Mouse (Mus musculus): ENCODE results near the gene Park7.

Park7 gene

DNA sequence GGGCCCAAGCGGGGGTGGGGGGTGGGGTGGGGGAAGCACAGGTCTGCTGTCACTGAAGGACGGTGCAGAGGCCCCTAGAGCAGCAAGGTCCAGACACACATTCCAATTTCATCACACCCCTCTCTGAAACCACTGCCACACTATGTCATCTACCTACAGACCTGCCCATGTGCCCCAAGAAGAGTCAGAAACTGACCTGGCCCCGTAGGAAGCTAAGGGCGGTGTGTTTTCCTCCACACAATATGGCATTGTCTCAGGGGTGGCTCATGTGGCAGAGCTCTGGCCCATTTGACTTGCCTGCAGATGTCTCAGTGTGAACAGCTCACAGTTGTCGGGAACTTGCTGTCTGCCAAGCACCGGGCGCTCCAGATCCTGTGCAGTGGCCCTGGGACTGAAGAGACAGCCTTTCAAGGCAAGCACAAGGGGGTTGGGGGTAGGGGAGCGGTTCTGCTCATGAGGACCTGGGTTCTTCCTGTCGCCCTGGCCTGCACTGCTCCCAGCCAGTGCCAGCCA lies 42.0 kb downstream of the Park7 start:
- DNase-seq = peak; percentile 35 to 48

DNA sequence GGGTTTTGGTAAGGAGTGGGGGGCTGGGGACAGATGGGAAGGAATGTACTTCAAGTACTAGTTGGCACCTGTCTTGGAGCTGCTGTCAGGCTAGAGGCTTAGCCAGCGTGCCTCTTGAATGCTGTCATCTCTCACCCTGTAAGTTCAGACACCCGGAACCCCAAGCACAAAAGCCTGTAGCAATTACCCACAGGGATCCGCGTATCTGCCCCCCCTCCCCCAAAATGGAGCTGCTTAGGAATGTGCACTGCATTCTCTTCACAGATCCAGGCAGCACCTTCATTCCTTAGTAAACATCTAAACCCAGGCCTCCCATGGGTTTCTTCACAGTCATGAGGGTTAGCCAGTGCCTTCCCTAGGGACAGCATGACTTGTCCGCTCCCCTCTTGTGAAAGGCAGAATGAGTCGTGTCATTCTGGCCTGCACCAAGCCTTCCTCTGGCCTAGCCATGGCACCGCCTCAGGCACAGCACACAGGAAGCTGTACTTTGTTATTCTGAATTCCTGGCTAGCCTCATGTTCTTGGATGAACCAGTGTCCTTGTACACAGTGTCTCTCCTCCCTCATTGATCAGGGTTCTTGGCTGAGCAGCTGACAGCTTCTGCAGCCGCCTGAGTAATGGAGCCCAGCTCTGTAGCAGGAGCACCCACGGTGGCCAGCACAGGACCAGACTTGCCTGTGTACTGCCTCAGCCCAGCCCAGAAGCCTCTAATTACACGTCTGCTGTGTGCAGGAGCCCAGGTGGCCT lies 42.7 kb downstream of the Park7 start:
- DNase-seq = peak; percentile 41 to 61

DNA sequence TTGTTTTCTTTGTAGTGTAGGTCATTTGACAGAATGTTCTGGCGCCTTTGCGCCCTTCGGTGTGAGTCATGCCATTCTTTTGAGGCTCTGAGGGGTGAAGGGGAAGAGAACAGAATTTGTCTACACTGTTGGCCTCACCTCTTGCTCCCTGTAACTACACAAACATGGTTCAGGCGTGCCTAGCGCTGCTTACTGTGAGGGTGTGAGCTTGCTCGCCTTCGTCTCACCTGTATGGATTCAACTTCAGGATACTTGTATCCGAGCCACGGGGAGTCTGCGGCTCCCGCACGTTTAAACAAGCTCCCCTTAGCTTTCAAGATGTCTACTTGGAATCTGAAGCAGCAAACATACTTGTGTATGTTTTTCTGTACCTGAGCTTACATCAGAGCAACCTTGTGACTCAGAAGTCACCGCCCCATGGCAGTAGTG lies 43.3 kb downstream of the Park7 start:
- DNase-seq = peak; percentile 66 to 84

DNA sequence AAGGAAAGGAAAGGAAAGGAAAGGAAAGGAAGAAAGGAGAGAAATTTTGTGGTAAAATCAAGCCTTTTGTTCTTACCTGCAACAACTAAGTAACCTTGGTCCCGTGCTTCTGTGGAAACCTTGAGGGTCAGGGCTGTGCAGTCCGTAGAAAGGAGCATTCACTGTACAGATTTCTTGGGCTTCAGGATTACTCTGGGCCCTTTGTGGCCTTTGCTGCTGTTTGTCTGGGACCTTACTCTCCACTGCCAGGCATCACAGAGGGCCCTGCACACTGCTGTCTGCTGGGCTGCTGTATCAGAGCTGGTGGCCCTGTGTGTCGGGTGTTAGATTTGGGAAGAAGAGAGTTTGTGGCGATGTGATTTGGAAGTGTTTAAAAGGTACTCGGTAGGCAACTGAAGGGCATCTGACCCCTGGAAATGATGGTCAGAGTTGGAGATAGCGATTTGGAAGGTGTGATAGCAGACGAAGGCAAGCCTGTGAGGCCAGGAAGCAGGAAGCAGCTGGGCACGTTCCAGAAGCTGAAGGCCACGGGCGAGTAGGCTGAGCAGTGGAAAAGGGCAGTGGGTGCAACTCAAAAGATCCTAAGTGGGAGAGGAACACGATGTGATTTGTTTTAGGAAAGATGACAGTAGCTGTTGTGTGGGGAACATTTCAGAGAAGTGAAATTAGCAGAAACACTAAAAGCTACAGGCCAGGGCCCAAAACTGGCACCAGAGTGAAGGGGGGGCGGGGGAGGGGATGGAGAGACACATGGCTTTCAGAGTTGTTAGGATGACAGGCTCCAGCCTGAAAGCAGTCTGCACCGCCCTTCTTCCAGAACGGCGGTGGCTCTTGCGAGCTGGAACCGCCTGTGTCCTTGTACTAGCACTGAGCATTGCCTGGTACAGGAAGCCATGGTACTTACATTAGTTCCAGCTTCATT lies 44.7 kb downstream of the Park7 start:
- DNase-seq = no peak

DNA sequence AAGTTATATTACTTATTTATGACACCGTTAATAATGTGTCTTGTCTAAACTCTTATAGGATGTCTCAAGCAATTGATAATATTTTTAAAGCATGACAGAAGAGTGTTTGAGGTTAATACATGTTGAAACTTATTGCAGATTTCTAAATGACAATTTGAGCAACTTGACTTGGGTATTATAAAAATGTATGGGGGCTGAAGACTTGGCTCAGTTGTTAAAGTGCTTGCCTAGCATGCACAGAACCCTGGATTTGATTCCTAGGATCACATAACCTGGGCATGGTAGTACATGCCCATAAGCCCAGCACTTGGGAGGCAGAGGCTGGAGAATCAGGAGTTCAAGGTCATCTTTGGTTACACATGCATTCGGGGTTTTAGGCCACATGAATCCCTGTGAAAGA lies 45.4 kb downstream of the Park7 start:
- no peak for DNase-seq

DNA sequence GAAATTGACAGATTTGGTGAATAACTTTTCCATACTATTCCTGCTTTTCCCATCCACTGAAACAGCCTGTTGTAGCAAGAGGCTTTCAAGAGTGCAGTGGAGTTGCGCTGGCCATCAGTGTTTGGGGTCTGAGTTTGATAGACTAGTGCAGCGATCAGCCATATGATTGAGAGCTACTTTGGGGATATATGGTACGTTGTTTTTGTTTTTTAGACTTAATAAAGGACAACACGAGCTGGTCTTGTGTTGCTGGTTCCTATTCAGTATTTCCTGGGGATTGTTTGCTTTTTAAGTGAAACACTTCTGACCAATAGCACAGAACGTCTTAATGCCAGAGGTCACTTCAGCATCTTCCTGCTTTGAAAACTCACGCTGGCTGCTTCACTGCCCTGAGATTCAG lies 46.1 kb downstream of the Park7 start:
- no peak for DNase-seq

DNA sequence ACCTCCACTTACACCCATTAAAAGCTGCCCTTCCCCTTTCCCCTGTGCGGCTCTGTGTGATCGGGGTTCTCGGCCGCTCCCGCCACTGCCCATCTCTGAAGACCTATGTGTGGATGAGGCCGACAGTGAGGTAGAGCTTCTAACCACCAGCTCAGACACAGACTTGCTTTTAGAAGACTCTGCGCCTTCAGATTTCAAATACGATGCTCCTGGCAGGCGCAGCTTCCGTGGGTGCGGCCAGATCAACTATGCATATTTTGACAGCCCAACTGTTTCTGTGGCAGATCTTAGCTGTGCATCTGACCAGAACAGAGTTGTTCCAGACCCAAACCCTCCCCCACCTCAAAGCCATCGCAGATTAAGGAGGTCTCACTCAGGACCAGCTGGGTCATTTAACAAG lies 47.7 kb downstream of the Park7 start:
- DNase-seq = no peak

DNA sequence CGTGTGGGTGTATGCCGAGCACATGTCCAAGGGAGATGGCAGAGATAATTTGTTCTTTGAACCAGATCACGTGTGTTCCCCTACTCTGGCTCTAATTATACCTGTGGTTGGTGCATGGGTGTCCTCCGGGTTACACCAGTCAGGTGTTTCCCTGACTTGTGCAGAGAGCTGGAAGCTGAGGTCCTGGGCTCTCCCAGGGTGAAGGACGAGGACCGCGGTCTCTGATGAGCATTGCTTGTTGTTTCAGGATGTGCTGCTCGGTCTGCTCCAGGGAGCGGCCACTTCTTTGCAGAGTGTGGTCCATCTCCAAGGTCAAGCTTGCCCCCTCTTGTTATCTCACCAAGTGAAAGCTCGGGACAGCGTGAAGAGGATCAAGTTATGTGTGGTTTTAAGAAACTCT lies 48.2 kb downstream of the Park7 start:
- DNase-seq = no peak

DNA sequence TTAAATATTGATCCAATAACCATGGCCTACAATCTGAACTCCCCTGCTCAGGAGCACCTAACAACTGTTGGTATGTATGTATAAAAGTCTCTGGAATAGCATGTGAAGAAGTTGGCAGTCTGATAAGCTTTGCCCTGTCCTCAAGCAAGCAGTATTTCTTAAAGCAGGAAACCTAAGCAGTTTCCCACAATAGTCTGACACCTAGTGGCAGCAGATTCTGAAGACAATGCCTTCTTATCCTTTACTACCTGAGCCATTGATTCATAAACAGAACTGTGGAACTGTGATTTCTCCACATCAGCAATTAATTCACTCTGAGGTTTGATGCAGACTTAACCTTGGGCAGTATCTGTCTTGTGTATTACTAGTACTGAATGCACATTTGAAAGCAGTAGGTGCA lies 48.9 kb downstream of the Park7 start:
- DNase-seq = no peak

DNA sequence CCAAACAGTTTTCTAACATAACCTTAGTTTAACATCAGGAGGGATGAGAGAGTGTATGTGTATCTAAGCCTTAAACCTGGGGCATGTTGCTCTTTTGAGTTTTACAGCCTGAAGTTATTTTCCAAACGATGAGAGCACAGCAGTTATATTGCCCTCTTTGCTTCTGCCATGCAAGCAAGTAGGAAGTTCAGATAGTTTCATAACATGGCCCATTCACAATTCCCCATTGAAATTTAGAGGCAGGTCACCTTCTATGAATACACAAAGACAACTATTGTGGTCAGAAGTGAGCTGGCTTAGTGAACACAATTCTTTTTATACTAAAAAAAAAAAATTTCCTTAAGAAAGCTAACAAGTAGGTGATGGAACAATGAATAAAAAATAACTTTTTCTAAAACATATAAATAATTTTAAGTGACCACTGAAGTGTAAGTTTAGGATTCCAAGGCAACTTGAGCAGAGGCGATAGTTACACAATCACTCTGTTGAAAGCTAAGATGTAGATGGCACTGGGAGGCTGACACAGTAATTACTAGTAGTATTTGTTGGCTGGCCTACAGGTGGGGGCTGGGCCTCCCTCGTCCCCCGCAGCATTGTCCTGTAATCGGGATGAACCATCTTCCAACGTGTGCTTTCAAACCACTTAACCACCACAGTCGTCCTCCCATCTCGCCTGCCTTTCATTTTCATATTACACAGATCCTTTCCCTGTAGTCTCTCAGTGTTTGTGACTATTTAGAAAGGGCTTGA lies 51.4 kb downstream of the Park7 start:
- no peak for DNase-seq

DNA sequence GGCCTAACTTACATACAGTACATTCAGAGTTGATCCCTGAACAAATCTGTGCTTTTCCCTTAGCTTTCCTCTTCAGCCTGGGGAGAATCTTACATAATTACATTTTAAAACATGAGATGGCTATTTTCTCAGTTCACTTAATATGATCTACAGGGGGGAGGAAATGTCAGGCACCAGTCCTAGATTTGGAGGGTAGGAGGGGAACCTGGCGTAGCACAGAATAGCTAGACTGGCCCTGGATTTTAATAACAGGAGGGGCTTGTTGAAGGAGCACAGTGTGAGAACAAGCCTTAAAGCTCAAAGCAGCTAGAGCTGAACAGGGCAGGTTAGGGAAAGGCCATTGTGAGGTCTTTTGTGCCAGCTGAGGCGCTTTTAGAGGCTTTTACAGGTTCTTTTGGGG lies 53.1 kb downstream of the Park7 start:
- no peak for DNase-seq

DNA sequence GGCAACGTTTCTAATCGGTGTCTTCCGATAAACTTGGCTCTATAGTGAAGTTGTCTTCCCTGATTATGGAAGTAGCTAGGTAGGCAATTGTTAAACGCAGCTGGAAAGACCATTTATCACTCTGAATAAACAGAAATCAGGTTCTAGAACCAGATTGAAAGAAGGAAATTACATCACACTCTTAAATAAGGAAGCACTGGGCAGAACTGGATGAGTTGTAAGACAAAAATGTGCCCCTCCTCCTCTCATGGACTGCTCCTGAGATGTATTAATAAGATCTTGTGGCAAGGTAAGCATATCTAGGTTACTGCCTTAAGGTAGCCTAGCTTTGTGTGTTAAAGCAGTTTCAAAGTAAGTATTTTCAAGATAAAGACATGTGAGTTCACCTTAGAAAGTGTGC lies 53.7 kb downstream of the Park7 start:
- DNase-seq = no peak

DNA sequence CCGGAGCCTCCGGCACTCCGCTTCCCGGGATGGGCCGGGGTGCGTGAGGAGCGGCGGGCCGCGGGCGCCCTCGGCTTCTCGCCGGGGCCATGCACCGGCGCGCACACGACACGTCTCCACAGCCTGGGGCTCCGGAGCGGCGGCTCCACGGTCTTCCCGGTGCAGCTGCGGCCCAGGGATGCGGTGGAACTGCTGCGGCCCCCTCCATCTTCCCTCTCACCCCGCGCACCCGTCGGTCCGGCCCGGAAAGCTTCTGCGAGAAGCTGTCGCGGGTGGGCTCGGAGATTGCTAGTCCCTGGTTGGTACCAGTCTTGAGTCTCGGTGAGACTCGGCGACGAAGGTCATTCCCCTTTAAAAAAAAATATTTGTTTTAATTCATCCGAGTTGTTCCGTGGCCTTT lies 58.9 kb downstream of the Park7 start:
- DNase-seq = no peak

DNA sequence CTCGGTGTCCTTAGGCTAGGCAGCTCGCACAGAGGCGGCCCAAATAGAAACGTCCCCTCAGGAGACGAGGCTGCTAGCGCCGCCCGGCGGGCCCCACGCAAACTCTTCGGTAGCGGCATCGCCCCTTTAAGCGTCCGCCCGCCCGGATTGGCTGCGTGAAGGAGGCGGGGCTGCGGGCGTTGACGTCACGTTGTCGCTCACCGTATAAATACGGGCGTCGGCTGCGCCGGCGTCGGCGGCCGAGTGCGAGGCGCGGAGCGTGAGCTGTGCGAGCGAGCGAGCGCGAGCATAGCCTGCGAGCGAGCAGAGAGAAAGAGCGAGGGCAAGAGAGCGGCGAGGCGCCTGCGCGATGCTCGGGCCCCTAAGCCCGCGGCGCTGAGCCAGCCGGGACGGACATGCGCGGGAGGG lies 59.4 kb downstream of the Park7 start:
- DNase-seq = peak; percentile 97 to 99

DNA sequence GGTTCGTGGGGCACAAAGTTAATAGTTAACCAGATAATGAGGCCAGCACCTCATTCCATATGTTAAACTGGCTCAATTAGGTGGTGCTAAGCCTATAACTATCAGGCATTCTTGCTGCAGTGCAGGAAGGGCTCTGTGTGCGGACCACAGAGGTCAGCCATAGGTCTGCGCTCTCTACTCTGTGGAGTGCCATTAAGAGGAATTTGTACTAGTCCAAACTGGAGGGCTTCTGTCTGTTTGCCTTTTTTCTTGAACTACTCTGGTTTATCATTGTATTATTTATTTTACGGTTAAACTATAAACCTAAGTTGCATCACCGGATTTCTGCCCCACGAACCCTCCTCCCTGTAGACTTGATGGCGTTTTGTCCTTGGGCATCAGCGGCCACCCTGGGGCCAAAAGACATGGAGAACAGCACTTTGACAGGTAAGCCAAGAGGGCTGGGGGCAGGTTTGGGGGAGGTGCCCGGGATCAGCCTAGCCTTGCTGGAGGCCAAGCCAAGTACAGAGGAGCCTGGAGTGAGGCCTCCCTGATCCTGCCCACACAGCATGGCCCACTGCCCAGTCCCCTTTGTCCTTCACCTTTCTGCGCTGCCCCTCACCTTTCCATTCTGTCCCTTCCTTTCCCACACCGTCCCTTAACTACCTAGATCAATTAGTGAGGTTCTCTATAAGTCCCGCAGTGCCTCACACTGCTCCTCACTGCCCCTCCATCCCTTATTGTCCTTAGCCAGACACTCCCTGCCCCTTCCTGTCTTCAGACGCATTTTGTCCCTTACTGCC lies 60.4 kb downstream of the Park7 start, which contains the start of gene Errfi1:
Gene Errfi1, plus strand, starts transcription at position 240 of the 782 bp plus-strand sequence.
- peak; percentile 67 to 89 for DNase-seq

DNA sequence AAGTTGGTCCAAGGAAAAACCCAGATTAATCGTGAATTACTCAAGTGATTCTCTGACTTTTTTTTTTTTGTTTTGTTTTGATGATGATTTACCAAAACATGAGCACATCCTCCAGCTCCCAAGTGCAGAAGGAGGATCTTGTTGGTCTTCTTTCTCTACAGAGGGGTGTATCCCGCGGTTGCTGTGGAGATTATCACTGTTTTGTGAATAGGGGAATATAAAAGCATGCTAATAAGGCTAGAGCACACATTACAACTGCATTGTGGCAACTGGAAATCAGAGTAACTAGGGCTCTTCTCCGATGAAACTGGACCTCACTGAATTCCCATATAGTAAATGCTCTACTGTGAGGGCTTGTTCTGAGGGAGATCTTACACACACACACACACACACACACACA lies 61.8 kb downstream of the Park7 start:
- no peak for DNase-seq

DNA sequence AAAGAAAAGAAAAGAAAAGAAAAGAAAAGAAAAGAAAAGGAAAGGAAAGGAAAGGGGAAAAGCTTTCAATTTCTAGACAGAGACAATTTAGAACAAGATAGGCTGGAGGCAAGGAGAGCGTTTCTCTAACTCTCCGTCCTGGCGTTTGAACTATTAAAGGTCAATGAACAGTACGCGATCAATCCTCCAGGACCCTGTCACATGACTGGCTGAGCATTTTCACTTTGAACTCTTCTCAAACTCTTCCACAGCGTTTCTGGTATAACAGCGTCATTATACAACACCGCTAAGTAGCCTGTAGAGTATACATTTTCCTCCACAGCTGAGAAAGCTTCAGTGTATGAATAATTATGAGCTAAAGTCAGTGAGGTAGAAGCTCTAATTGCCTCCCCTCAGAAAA lies 62.2 kb downstream of the Park7 start:
- no peak for DNase-seq

DNA sequence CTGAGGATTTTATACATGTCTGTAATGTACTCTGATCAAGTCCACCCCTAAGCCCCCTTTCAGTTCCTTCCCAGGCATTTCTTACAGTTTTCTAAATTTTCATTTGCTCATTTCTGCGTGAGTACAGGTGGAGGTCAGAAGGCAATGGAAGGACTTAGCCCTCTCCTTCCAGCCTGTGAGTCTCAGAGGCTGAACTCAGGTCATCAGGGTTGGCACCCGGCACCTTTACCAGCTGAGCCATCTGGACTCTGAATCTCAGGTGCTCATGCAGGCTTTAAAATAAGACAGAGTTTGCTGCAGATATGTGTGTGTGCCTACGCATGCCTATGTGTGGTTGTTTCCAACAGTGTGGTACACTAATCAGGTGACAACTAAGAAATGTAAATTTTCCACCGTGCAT lies 63.3 kb downstream of the Park7 start:
- DNase-seq = no peak

DNA sequence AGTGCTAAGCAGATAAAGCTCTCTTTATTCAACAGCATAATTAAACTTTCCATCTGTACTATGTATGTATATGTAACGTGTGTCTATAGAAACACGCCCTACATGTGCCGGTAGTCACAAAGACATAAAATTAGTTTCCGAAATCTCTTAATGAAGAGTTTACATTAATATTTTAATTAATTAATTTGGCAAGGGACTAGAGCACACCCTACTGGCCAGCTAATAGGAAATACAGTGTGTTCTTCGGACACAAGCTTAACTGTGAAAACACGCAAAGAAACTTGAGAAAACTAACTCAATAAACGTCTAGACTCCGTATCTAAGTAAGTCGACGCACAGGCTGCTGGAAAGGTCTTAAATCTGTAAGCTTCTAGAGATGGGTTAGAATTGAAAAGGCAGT lies 64.3 kb downstream of the Park7 start:
- no peak for DNase-seq

All from lung, postnatal 4 days (tissue).